ENCODE assay signal across 17 mouse cellular contexts in the genomic region with DNA sequence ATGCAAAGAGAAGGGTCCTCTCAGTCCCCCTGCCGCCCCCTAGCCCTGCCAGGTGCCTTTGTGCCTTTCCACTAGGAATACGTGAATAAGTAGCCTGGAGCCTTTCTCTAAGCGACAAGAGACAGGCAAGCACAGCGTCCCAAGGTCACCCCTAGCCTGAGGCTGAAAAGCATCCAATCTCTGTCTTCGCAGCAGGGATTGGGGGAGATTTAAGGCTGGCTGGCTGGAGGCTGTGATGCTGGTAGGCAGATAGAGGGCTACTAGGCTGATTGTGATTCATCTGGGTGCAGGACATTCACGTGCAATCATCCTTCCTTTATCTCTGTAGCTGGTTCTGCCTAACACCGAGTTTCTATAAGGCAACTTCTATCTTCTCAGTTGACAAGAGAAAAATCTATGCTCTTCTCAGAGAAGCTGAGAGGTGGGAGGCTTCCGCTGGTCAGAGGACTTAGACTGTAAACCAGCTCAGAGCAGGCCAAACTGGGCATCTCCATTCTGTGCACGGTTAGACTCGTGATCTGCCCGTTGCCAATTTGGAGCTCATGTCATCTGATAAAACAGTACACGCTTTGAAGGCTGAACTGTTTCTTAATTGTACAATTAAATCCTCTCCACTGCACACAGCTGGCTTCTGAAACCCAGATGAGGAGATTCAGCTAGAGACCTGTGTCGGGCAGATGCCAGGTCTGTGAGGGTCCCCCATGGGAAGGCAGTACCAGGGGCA. TPM values are rescaled to one million over a fixed set of nuclear protein-coding genes. Genes with fewer than 3 reads are reported as not detected.
A peak's percentile ranks its signal among the peaks of the same experiment; 100 is the strongest.
DNase-seq lines count a peak whose midpoint lies in the region; ATAC-seq and TF ChIP-seq lines count a peak whose summit lies in the region.
"Had no signal": no experiment of that assay in that cellular context is flagged by ENCODE, and none has a peak within 500 bp of the region (broad histone marks: within the 10 kb centered on the region; RNA-seq: fewer than 3 reads in every experiment).

No protein-coding gene starts in this region.

- no peaks in the 10 kb centered on the region for H3K27me3 ChIP-seq in hindbrain, embryonic 14.5 days (ENCODE audit: control insufficient read depth, insufficient read depth, low read length)
- H3K27me3 ChIP-seq in neural tube, embryonic 15.5 days (replicated peaks) = no peaks in the 10 kb centered on the region

- DNase-seq in adrenal gland, adult 2 months = peak; percentile 50
- no peak for DNase-seq in adrenal gland, adult 18-20 months (ENCODE audit: low spot score in 2 of 2)
- DNase-seq in left cerebral cortex, adult 2 months (ENCODE audit: extremely low spot score in 1 of 2, low spot score in 2 of 2) = no peak
- DNase-seq in left cerebral cortex, postnatal 36 days (ENCODE audit: low spot score in 2 of 2) = no peak
- peak; percentile 51 for DNase-seq in hindbrain, embryonic 14.5 days (ENCODE audit: low spot score)
- no peak for DNase-seq in cerebellum, adult 9-11 months
- DNase-seq: gastrocnemius, adult 2 months; kidney, postnatal 25 days had no signal

- no peak overlapping the region for H3K9ac ChIP-seq in hindbrain, embryonic 14.5 days
- 0 out of 2 replicates have a peak overlapping the region, but pooled peaks have one; percentile 15 for H3K9ac ChIP-seq in neural tube, embryonic 15.5 days (replicated peaks)

- no peak overlapping the region for H3K4me2 ChIP-seq in hindbrain, embryonic 14.5 days (replicated peaks)
- no peak overlapping the region for H3K4me2 ChIP-seq in neural tube, embryonic 15.5 days

- H3K4me1 ChIP-seq in hindbrain, embryonic 14.5 days (replicated peaks; ENCODE audit: control insufficient read depth, insufficient read depth, low read length) = peaks cover 17% of the 10 kb centered on the region
- H3K4me1 ChIP-seq in neural tube, embryonic 15.5 days = peaks cover 31% of the 10 kb centered on the region

- H3K27ac ChIP-seq in left cerebral cortex, adult 2 months = peak overlapping the region; percentile 80
- peak overlapping the region; percentile 39 for H3K27ac ChIP-seq in hindbrain, embryonic 14.5 days
- peak overlapping the region; percentile 68 for H3K27ac ChIP-seq in neural tube, embryonic 15.5 days (replicated peaks)
- H3K27ac ChIP-seq: gastrocnemius, adult 2 months; stomach, postnatal 0 days had no signal

- no peaks in the 10 kb centered on the region for H3K36me3 ChIP-seq in hindbrain, embryonic 14.5 days (replicated peaks; ENCODE audit: control insufficient read depth, insufficient read depth)
- H3K36me3 ChIP-seq in neural tube, embryonic 15.5 days = no peaks in the 10 kb centered on the region

- 47% methylated on average over 13 of the region's 13 CpGs for WGBS in hindbrain, embryonic 14.5 days
- 40% methylated on average over 13 of the region's 13 CpGs for WGBS in neural tube, embryonic 15.5 days

- H3K9me3 ChIP-seq in hindbrain, embryonic 14.5 days (ENCODE audit: control insufficient read depth, low read length) = 0 out of 2 replicates have a peak, but pooled peaks cover 5% of the 10 kb centered on the region
- no peaks in the 10 kb centered on the region for H3K9me3 ChIP-seq in neural tube, embryonic 15.5 days (replicated peaks)

- intact Hi-C loops in left cerebral cortex, adult 2 months (cut with DNase I) = no loop called here
- intact Hi-C loops in left cerebral cortex, postnatal 36 days (cut with DNase I) = loop anchor here (5.0 kb wide), 1 partner anchor 84 kb away; no protein-coding TSS in a partner anchor

- no peak for ATAC-seq in hindbrain, embryonic 14.5 days (ENCODE audit: low FRiP score)
- peak; percentile 54 for ATAC-seq in neural tube, embryonic 15.5 days (ENCODE audit: low FRiP score)
- ATAC-seq in megakaryocyte, adult 5-6 weeks (ENCODE audit: poor library complexity, severe bottlenecking) = no peak
- ATAC-seq: intestine, embryonic 16.5 days had no signal

- TF ChIP-seq CTCF in left cerebral cortex, adult 2 months (IDR thresholded peaks at IDR 0.05) = no peak

- H3K4me3 ChIP-seq in left cerebral cortex, adult 2 months = no peak overlapping the region
- H3K4me3 ChIP-seq in hindbrain, embryonic 14.5 days (replicated peaks; ENCODE audit: low read length) = no peak overlapping the region
- H3K4me3 ChIP-seq in neural tube, embryonic 15.5 days (replicated peaks) = no peak overlapping the region
- H3K4me3 ChIP-seq: gastrocnemius, adult 2 months had no signal

RNA-seq across cellular contexts. Expression of a gene that starts 27.3 kb away (rescaled TPM):
- not detected for total RNA-seq in adrenal gland, adult 2 months (2021)
- not detected in 2 replicates for polyA plus RNA-seq in adrenal gland, adult 2 months (2012; rRNA removed)
- total RNA-seq in adrenal gland, adult 18-20 months (2021) = not detected
- total RNA-seq in left cerebral cortex, adult 2 months (2021) = 1 to 10 TPM; 8.1 to 10.0 TPM
- total RNA-seq in left cerebral cortex, postnatal 36 days (2021) = 10 to 100 TPM; 13.0 to 16.7 TPM
- 2.8 and 2.9 TPM in 2 replicates for polyA plus RNA-seq in hindbrain, embryonic 14.5 days (2014; fragmentation: Nextera tagmentation; extraction: Ambion mirVana)
- polyA plus RNA-seq in neural tube, embryonic 15.5 days (2015; fragmentation: Nextera tagmentation; extraction: Ambion mirVana) = 2.1 and 2.7 TPM in 2 replicates
- not detected in 2 replicates for total RNA-seq in megakaryocyte, adult 5-6 weeks (2015)
- total RNA-seq in megakaryocyte, adult 5-6 weeks (2017) = not detected in 2 replicates
- total RNA-seq: gastrocnemius, adult 2 months; megakaryocyte progenitor cell, adult 5-6 weeks; neutrophil, adult 5-6 weeks had no signal
- polyA plus RNA-seq: heart, embryonic 14.5 days; limb, embryonic 11.5 days; liver, embryonic 16.5 days had no signal

Comparison
In these comparisons a context has a peak if more than half of its experiments do, and no peak if none do; other contexts are left out.
1. DNase-seq: peak in adrenal gland, adult 2 months (single experiment) and hindbrain, embryonic 14.5 days (single experiment); none in adrenal gland, adult 18-20 months (0 of 2), left cerebral cortex, adult 2 months (0 of 2), left cerebral cortex, postnatal 36 days (0 of 2) and cerebellum, adult 9-11 months (single experiment).
2. RNA of a gene that starts 27.3 kb away (total RNA-seq): 13.0 to 16.7 TPM in left cerebral cortex, postnatal 36 days and 8.1 to 10.0 TPM in left cerebral cortex, adult 2 months; not detected in adrenal gland, adult 2 months, not detected in adrenal gland, adult 18-20 months and not detected in megakaryocyte, adult 5-6 weeks; every median in the first group is over 4 times any median in the second.
3. Peak in every context shown above with its lines, with median percentiles within 50 percentile points of each other: H3K27ac ChIP-seq.